In genomic region chr4:154139671-154140181, GRCm38 (mm10) we compare ENCODE assay signal across 8 mouse cellular contexts. TPM values are rescaled to one million over a fixed set of nuclear protein-coding genes. Genes with fewer than 3 reads are reported as not detected.
DNase-seq lines count a peak whose midpoint lies in the region; ATAC-seq and TF ChIP-seq lines count a peak whose summit lies in the region.

No protein-coding gene starts in this region.

- H3K9ac ChIP-seq in intestine, embryonic 16.5 days (ENCODE audit: low read depth, low read length): peak overlapping the region; percentile 64
- peak overlapping the region; percentile 33; the same call in 1 of the 2 replicates for H3K9ac ChIP-seq in midbrain, postnatal 0 days (replicated peaks; ENCODE audit: low read length, poor library complexity, severe bottlenecking)

- peaks cover 11% of the 10 kb centered on the region for H3K4me1 ChIP-seq in spleen, adult 2 months (ENCODE audit: control insufficient read depth, insufficient read depth, insufficient read length)
- peaks cover 25% of the 10 kb centered on the region for H3K4me1 ChIP-seq in intestine, embryonic 16.5 days (ENCODE audit: control insufficient read depth, insufficient read depth, low read length)
- peaks cover 13% of the 10 kb centered on the region; the same call in 1 of the 2 replicates for H3K4me1 ChIP-seq in midbrain, postnatal 0 days (ENCODE audit: insufficient read depth, low read length)

- peak; percentile 26 for DNase-seq in adrenal gland, postnatal 14 days
- DNase-seq in adrenal gland, postnatal 4 days (ENCODE audit: low spot score in 2 of 2): no peak
- no peak for DNase-seq in spleen, adult 2 months (ENCODE audit: low read depth in 1 of 2, low spot score in 2 of 2)
- no peak for DNase-seq in spleen, postnatal 4 days (ENCODE audit: low spot score in 2 of 2)
- no peak for DNase-seq in midbrain, postnatal 0 days (ENCODE audit: low spot score)
- DNase-seq in urinary bladder, postnatal 36 days (ENCODE audit: low spot score in 2 of 2): no peak
- DNase-seq in spleen, postnatal 10 days (ENCODE audit: low spot score in 2 of 2): no peak

- no peak for TF ChIP-seq POLR2A in spleen, adult 2 months (IDR thresholded peaks at IDR 0.05; ENCODE audit: low read depth, low read length)

- H3K4me2 ChIP-seq in intestine, embryonic 16.5 days (ENCODE audit: low read depth, low read length): peak overlapping the region; percentile 90
- H3K4me2 ChIP-seq in midbrain, postnatal 0 days (ENCODE audit: low read depth, low read length, poor library complexity, severe bottlenecking): peak overlapping the region; percentile 84

- ATAC-seq in intestine, embryonic 16.5 days: no peak
- ATAC-seq in midbrain, postnatal 0 days (ENCODE audit: low FRiP score): no peak

- under 1% methylated on average over 48 of the region's 59 CpGs for WGBS in spleen, adult 2 months
- under 1% methylated on average over 53 of the region's 59 CpGs for WGBS in intestine, embryonic 16.5 days
- under 1% methylated on average over 26 of the region's 59 CpGs for WGBS in midbrain, postnatal 0 days

- peak overlapping the region; percentile 53 for H3K4me3 ChIP-seq in spleen, adult 2 months (ENCODE audit: extremely low read depth, insufficient read depth, insufficient read length)
- H3K4me3 ChIP-seq in intestine, embryonic 16.5 days (ENCODE audit: low read length): peak overlapping the region; percentile 51
- peak overlapping the region; percentile 41 for H3K4me3 ChIP-seq in midbrain, postnatal 0 days (ENCODE audit: low read depth, low read length)

- H3K27ac ChIP-seq in spleen, adult 2 months (ENCODE audit: insufficient read depth, low read length): no peak overlapping the region
- H3K27ac ChIP-seq in intestine, embryonic 16.5 days (ENCODE audit: low read length): no peak overlapping the region
- no peak overlapping the region for H3K27ac ChIP-seq in midbrain, postnatal 0 days (ENCODE audit: low read depth, low read length)

- H3K27me3 ChIP-seq in spleen, adult 2 months (ENCODE audit: control insufficient read depth, insufficient read depth, low read length): peaks cover 32% of the 10 kb centered on the region
- peaks cover 46% of the 10 kb centered on the region for H3K27me3 ChIP-seq in intestine, embryonic 16.5 days (replicated peaks; ENCODE audit: control insufficient read depth, insufficient read depth, low read length)
- H3K27me3 ChIP-seq in midbrain, postnatal 0 days (ENCODE audit: insufficient read depth, low read length): peaks cover 52% of the 10 kb centered on the region

- no peaks in the 10 kb centered on the region for H3K36me3 ChIP-seq in spleen, adult 2 months (ENCODE audit: control insufficient read depth, insufficient read depth, low read length)
- no peaks in the 10 kb centered on the region for H3K36me3 ChIP-seq in intestine, embryonic 16.5 days (ENCODE audit: control insufficient read depth, insufficient read depth, low read length)
- H3K36me3 ChIP-seq in midbrain, postnatal 0 days (ENCODE audit: insufficient read depth, low read length): no peaks in the 10 kb centered on the region

- no peaks in the 10 kb centered on the region for H3K9me3 ChIP-seq in intestine, embryonic 16.5 days (ENCODE audit: control insufficient read depth, low read length)
- H3K9me3 ChIP-seq in midbrain, postnatal 0 days (ENCODE audit: low read length): no peaks in the 10 kb centered on the region

- TF ChIP-seq CTCF in spleen, adult 2 months (IDR thresholded peaks at IDR 0.05; ENCODE audit: extremely low read depth, insufficient read depth, insufficient read length, insufficient replicate concordance): no peak
- no peak for TF ChIP-seq CTCF in midbrain, postnatal 0 days (IDR thresholded peaks at IDR 0.05)

RNA-seq across cellular contexts. Expression of gene Trp73, which starts 0.3 kb away (rescaled TPM):
- not detected in 2 replicates for total RNA-seq in adrenal gland, postnatal 14 days (2021)
- total RNA-seq in adrenal gland, postnatal 4 days (2021): under 1 TPM in 1 of 2 experiments, not detected in 1; 0.11 TPM
- polyA plus RNA-seq in spleen, adult 2 months (2012; rRNA removed): 0.25 and 0.34 TPM in 2 replicates
- polyA plus RNA-seq in intestine, embryonic 16.5 days (2015; fragmentation: Nextera tagmentation; extraction: Ambion mirVana): 0.11 and 0.12 TPM in 2 replicates
- 0.49 and 1.2 TPM in 2 replicates for total RNA-seq in midbrain, postnatal 0 days (2014; rRNA removed)
- polyA plus RNA-seq in midbrain, postnatal 0 days (2015; fragmentation: Nextera tagmentation; extraction: Ambion mirVana): 0.28 and 0.52 TPM in 2 replicates

RNA-seq across cellular contexts. Expression of gene Wrap73, which starts 2.4 kb away (rescaled TPM):
- total RNA-seq in adrenal gland, postnatal 14 days (2021): 13.7 and 18.9 TPM in 2 replicates
- total RNA-seq in adrenal gland, postnatal 4 days (2021): 10 to 100 TPM; 17.8 to 18.7 TPM
- 24.7 and 31.7 TPM in 2 replicates for polyA plus RNA-seq in spleen, adult 2 months (2012; rRNA removed)
- 29.3 and 30.1 TPM in 2 replicates for polyA plus RNA-seq in intestine, embryonic 16.5 days (2015; fragmentation: Nextera tagmentation; extraction: Ambion mirVana)
- 37.6 and 46.8 TPM in 2 replicates for total RNA-seq in midbrain, postnatal 0 days (2014; rRNA removed)
- polyA plus RNA-seq in midbrain, postnatal 0 days (2015; fragmentation: Nextera tagmentation; extraction: Ambion mirVana): 34.7 and 36.3 TPM in 2 replicates

RNA-seq across cellular contexts. Expression of gene Tprgl, which starts 20.7 kb away (rescaled TPM):
- total RNA-seq in adrenal gland, postnatal 14 days (2021): 125 and 132 TPM in 2 replicates
- 100 to 1,000 TPM; 137 to 140 TPM for total RNA-seq in adrenal gland, postnatal 4 days (2021)
- polyA plus RNA-seq in spleen, adult 2 months (2012; rRNA removed): 143 and 179 TPM in 2 replicates
- 87.9 and 93.9 TPM in 2 replicates for polyA plus RNA-seq in intestine, embryonic 16.5 days (2015; fragmentation: Nextera tagmentation; extraction: Ambion mirVana)
- total RNA-seq in midbrain, postnatal 0 days (2014; rRNA removed): 210 and 241 TPM in 2 replicates
- polyA plus RNA-seq in midbrain, postnatal 0 days (2015; fragmentation: Nextera tagmentation; extraction: Ambion mirVana): 227 and 250 TPM in 2 replicates

RNA-seq across cellular contexts. Expression of gene Megf6, which starts 30.8 kb away (rescaled TPM):
- total RNA-seq in adrenal gland, postnatal 14 days (2021): 7.3 and 8.3 TPM in 2 replicates
- 10 to 100 TPM; 18.0 to 19.6 TPM for total RNA-seq in adrenal gland, postnatal 4 days (2021)
- 6.8 and 7.4 TPM in 2 replicates for polyA plus RNA-seq in spleen, adult 2 months (2012; rRNA removed)
- polyA plus RNA-seq in intestine, embryonic 16.5 days (2015; fragmentation: Nextera tagmentation; extraction: Ambion mirVana): 10.3 and 12.0 TPM in 2 replicates
- total RNA-seq in midbrain, postnatal 0 days (2014; rRNA removed): 39.4 and 68.0 TPM in 2 replicates
- polyA plus RNA-seq in midbrain, postnatal 0 days (2015; fragmentation: Nextera tagmentation; extraction: Ambion mirVana): 12.1 and 15.4 TPM in 2 replicates
